Mouse (Mus musculus): Measurements from ENCODE around the gene Slc25a30. TPM values are rescaled to one million over a fixed set of nuclear protein-coding genes. Genes with fewer than 3 reads are reported as not detected.

Gene Slc25a30
- total RNA-seq, 2 experiments from 2014 or later = 13.4 to 14.9 TPM

GRCm38 (mm10) chr14:75751040-75751439 lies 35.8 kb downstream of the Slc25a30 start:
- DNase-seq (ENCODE audit: low spot score in 2 of 2) = no peak

GRCm38 (mm10) chr14:75749123-75749522 lies 37.7 kb downstream of the Slc25a30 start:
- DNase-seq (ENCODE audit: low spot score in 2 of 2) = no peak

DNA sequence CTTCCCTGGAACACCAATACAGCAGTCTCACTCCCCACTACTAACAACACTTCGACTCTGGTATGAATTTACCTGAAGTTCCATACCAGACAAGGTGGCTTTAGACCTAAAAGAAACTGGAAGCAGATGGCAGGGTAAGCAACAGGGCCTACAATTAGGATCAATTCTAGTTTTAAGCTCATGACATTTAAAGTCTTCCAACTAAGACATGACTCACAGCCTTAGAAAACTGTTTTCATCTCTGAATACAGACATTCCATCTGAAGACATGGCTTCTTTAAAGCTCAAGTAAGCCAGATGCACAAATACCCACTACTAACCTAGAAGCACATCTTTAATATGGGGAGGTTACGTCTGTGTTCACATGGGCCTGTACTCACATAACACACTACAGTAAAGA lies 38.9 kb downstream of the Slc25a30 start:
- no peak for DNase-seq (ENCODE audit: low spot score in 2 of 2)

- no peak for DNase-seq (ENCODE audit: low spot score in 2 of 2)
These were observed 44.9 kb downstream of the Slc25a30 start for GRCm38 (mm10) chr14:75741904-75742303.

- no peak for DNase-seq (ENCODE audit: low spot score in 2 of 2)
These were observed 51.2 kb downstream of the Slc25a30 start for GRCm38 (mm10) chr14:75735597-75735996.

GRCm38 (mm10) chr14:75732631-75733030 lies 54.2 kb downstream of the Slc25a30 start:
- DNase-seq (ENCODE audit: low spot score in 2 of 2) = no peak

DNA sequence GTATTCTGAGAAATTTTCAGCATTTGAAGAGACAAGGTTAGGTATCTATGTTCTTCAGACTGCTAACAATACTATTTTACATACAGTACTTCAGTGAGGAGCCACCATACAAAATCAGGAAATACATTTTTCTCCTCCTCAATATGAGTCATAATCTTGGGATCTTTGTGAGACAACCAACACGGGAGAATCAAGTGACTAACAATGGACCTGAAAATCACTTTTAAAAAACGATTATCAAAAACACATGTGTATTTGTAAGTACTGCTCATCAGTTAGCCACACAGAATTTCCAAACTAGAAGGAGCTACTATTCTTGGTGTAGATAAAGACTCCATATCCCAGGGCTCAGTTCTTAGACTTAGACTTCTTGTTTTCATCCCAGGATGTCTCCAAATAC lies 55.5 kb downstream of the Slc25a30 start:
- no peak for DNase-seq (ENCODE audit: low spot score in 2 of 2)

DNA sequence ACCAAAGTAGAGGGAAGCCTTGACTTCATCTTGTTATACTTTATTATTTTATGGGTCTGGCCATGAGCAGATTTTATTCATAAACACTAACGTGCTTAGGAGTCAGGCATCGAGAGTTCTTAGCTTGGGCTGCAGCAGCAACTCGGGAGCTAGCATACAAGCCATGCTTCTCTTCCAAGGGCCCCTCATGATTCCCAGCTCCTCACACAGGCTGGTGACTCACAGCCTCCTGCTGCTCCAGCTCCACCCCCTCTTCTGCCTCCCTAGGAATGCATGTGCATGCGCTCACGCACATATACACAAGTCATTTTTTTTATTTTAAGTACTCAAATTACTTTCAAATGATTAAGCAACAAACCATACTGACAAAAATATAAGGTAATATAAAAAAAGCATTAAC lies 58.7 kb downstream of the Slc25a30 start:
- no peak for DNase-seq (ENCODE audit: low spot score in 2 of 2)

DNA sequence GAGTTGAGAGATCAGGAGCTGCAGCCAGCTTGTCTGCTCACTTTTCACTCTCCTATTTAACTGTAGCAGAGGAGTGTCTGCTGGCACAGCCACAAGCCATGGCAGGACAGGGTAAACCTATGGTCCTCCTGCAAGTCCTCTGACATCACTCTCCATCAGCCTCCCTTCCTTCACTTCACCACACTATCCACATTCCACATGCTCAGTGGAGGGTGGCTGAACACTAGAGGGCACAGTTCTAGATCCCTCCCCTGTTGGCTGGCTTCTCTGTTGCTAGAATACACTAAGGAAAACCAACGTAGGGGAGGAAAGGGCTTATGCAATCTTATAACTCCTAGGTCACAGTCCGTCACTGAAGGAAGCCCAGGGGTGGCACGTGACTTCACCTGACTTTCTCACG lies 59.8 kb downstream of the Slc25a30 start:
- no peak for DNase-seq (ENCODE audit: low spot score in 2 of 2)

DNA sequence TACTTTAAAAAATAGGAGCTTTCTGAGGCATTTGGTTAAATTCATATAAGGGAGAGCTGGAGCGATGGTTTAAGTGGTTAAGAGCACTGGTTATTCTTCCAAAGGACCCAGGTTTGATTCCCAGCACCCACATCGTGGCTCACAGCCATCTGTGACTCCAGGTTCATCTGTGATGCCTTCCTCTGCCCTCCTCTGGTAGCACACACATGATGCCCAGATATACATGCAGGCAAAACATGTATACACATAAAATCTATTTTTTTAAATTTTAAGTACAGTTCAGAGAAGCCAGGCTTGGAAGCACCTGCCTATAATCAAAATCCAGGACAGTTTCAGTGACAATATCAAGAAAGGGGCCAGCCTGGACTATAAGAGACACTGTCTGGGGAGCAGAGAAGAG lies 64.0 kb downstream of the Slc25a30 start:
- no peak for DNase-seq (ENCODE audit: low spot score in 2 of 2)

DNA sequence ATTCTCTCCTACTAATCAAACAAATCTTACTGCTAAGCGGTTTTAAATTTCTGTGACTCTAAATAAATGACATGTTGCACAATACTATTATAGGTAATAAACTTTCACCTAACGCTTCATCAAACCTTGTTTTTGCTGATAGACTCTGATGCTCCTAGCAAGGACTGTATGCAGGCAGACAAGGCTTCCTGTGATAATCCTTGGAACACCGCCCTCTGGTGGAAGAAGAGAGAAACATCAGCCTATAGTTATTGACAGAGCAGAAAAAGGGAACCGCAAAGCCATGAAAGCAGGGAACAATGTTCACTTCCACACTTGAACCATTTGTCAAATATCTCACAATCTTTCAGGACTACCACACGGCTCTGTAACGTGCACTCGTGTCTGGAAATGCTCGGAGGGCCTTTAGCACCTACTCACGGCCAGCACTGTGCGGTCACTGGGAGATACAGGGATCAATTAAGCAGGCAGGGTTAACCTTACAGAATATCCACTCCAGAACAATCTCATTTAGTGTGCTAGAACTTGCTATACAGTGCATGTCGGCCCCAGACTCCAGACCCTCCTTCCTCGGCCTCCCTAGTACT lies 64.8 kb downstream of the Slc25a30 start:
- peak; percentile 60 to 62 for DNase-seq (ENCODE audit: low spot score in 2 of 2)

- DNase-seq (ENCODE audit: low spot score in 2 of 2) = no peak
These were observed 66.7 kb downstream of the Slc25a30 start for GRCm38 (mm10) chr14:75720121-75720520.

- DNase-seq (ENCODE audit: low spot score in 2 of 2) = no peak
These were observed 70.4 kb downstream of the Slc25a30 start for GRCm38 (mm10) chr14:75716410-75716809.

DNA sequence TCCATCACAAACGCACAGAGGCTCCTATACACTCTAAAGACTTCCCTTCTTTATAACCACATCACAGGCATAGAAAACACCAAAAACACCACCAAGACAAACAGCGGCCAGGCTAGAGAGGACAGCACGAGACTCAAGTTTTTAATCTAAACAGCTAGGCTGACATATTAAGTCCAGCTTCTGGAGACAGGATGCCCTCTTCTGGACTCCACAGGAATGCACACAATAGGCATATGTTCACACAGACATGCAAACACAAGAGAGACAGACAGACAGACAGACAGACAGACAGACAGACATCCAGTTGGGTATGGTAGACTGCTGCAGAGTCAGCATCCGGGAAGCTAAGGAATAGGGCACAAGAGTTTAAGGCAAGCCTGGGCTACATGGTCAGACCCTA lies 73.2 kb downstream of the Slc25a30 start:
- DNase-seq (ENCODE audit: low spot score in 2 of 2) = no peak

- DNase-seq (ENCODE audit: low spot score in 2 of 2) = no peak
These were observed 74.2 kb downstream of the Slc25a30 start for GRCm38 (mm10) chr14:75712687-75713086.

- DNase-seq (ENCODE audit: low spot score in 2 of 2) = no peak
These were observed 75.1 kb downstream of the Slc25a30 start for GRCm38 (mm10) chr14:75711731-75712130.

Other genes starting within 250 kb of the Slc25a30 start
- not detected for gene Spert, start 193.9 kb downstream of the Slc25a30 start, total RNA-seq (2021)
- gene Erich6b, start 144.8 kb downstream of the Slc25a30 start, total RNA-seq (2021) = not detected
- gene Cog3, start 32.5 kb downstream of the Slc25a30 start, total RNA-seq (2021) = 10 to 100 TPM; 24.3 to 25.5 TPM
- gene Tpt1, start 58.1 kb upstream of the Slc25a30 start, total RNA-seq (2021) = 1,000 to 10,000 TPM in 1 of 2 experiments, 100 to 1,000 TPM in 1; 988 to 1,071 TPM
- gene Kctd4, start 168.0 kb upstream of the Slc25a30 start, total RNA-seq (2021) = 10 to 100 TPM; 20.4 to 21.4 TPM
- 10 to 100 TPM; 16.3 to 17.3 TPM for gene Gtf2f2, start 223.8 kb upstream of the Slc25a30 start, total RNA-seq (2021)

All from left cerebral cortex, adult 18-20 months (tissue).